Comparison of ENCODE assay signal across 28 mouse cellular contexts in genomic region chr5:90331071-90331470, GRCm38 (mm10). TPM values are rescaled to one million over a fixed set of nuclear protein-coding genes. Genes with fewer than 3 reads are reported as not detected.
DNase-seq lines count a peak whose midpoint lies in the region; ATAC-seq and TF ChIP-seq lines count a peak whose summit lies in the region.
"Had no signal": no experiment of that assay in that cellular context is flagged by ENCODE, and none has a peak within 500 bp of the region (broad histone marks: within the 10 kb centered on the region; RNA-seq: fewer than 3 reads in every experiment).

No protein-coding gene starts in this region.

- peaks cover 2% of the 10 kb centered on the region for H3K4me1 ChIP-seq in liver, embryonic 16.5 days (ENCODE audit: control insufficient read depth, low read depth, low read length)
- peaks cover 14% of the 10 kb centered on the region for H3K4me1 ChIP-seq in brown adipose tissue, adult 24 weeks (ENCODE audit: control insufficient read depth, insufficient read depth, insufficient read length, low read length)
- peaks cover 5% of the 10 kb centered on the region for H3K4me1 ChIP-seq in cerebellum, adult 2 months (ENCODE audit: control insufficient read depth, insufficient read depth, low read length)
- H3K4me1 ChIP-seq: embryonic facial prominence, embryonic 10.5 days; embryonic facial prominence, embryonic 15.5 days; forebrain, embryonic 12.5 days; midbrain, embryonic 12.5 days had no signal

- TF ChIP-seq POLR2A in cerebellum, adult 2 months (IDR thresholded peaks at IDR 0.05; ENCODE audit: borderline replicate concordance, insufficient read depth, low read length): no peak

- H3K9ac ChIP-seq in liver, embryonic 16.5 days (ENCODE audit: low read depth, low read length): no peak overlapping the region
- H3K9ac ChIP-seq: embryonic facial prominence, embryonic 15.5 days; forebrain, embryonic 12.5 days; hindbrain, embryonic 14.5 days; lung, embryonic 14.5 days; midbrain, embryonic 12.5 days; neural tube, embryonic 13.5 days had no signal

- DNase-seq in gastrocnemius, adult 2 months: no peak
- DNase-seq in gastrocnemius, postnatal 25 days: no peak
- DNase-seq in liver: no peak
- DNase-seq in lung, postnatal 25 days (ENCODE audit: low spot score): peak; percentile 42
- DNase-seq in cerebellum, adult 2 months: no peak
- DNase-seq in spleen, postnatal 14 days (ENCODE audit: low spot score in 2 of 2): no peak
- DNase-seq: adrenal gland, postnatal 10 days; cerebellum, adult 11 months; cerebellum, postnatal 14 days; gastrocnemius, postnatal 14 days; heart, adult 18-20 months; kidney, adult 8-10 months; kidney, postnatal 10 days; layer of hippocampus, adult 9-11 months; lung, embryonic 14.5 days; right cerebral cortex, postnatal 4 days had no signal

- no peaks in the 10 kb centered on the region for H3K9me3 ChIP-seq in liver, embryonic 16.5 days (replicated peaks; ENCODE audit: control insufficient read depth, low read length)
- H3K9me3 ChIP-seq: embryonic facial prominence, embryonic 10.5 days; embryonic facial prominence, embryonic 15.5 days; forebrain, embryonic 12.5 days; megakaryocyte, embryonic 14.5 days; midbrain, embryonic 12.5 days; neural tube, embryonic 13.5 days had no signal

- WGBS in liver, embryonic 16.5 days (ENCODE audit: insufficient replicate concordance): 33% methylated on average over 1 of the region's 1 CpGs
- 87% methylated on average over 1 of the region's 1 CpGs for WGBS in cerebellum, adult 2 months

- peak overlapping the region; percentile 74 for H3K27ac ChIP-seq in gastrocnemius, adult 2 months
- H3K27ac ChIP-seq in liver, embryonic 16.5 days (ENCODE audit: low read length): no peak overlapping the region
- 0 out of 2 replicates have a peak overlapping the region, but pooled peaks have one; percentile 34 for H3K27ac ChIP-seq in brown adipose tissue, adult 24 weeks (replicated peaks; ENCODE audit: low read depth, low read length)
- H3K27ac ChIP-seq in cerebellum, adult 2 months (ENCODE audit: insufficient read depth, low read length): no peak overlapping the region
- H3K27ac ChIP-seq: embryonic facial prominence, embryonic 10.5 days; embryonic facial prominence, embryonic 15.5 days; forebrain, embryonic 12.5 days; hindbrain, embryonic 14.5 days; midbrain, embryonic 12.5 days; neural tube, embryonic 13.5 days had no signal

- no peak overlapping the region for H3K4me2 ChIP-seq in liver, embryonic 16.5 days (ENCODE audit: low read depth, low read length)
- H3K4me2 ChIP-seq: embryonic facial prominence, embryonic 15.5 days; forebrain, embryonic 12.5 days; heart, embryonic 11.5 days; hindbrain, embryonic 14.5 days; liver, embryonic 11.5 days; lung, embryonic 14.5 days; midbrain, embryonic 12.5 days; neural tube, embryonic 13.5 days had no signal

- no peak overlapping the region for H3K4me3 ChIP-seq in gastrocnemius, adult 2 months
- no peak overlapping the region for H3K4me3 ChIP-seq in liver, embryonic 16.5 days (ENCODE audit: low read depth, low read length)
- no peak overlapping the region for H3K4me3 ChIP-seq in brown adipose tissue, adult 24 weeks (ENCODE audit: insufficient read depth, low read depth, low read length)
- H3K4me3 ChIP-seq in cerebellum, adult 2 months (replicated peaks; ENCODE audit: insufficient read depth, low read depth, low read length): no peak overlapping the region
- H3K4me3 ChIP-seq: embryonic facial prominence, embryonic 10.5 days; embryonic facial prominence, embryonic 15.5 days; forebrain, embryonic 12.5 days; megakaryocyte, embryonic 14.5 days; midbrain, embryonic 12.5 days; neural tube, embryonic 13.5 days had no signal

- H3K27me3 ChIP-seq in liver, embryonic 16.5 days (ENCODE audit: control insufficient read depth, insufficient read depth, low read depth, low read length): no peaks in the 10 kb centered on the region
- H3K27me3 ChIP-seq in cerebellum, adult 2 months (ENCODE audit: control insufficient read depth, insufficient read depth, low read length): no peaks in the 10 kb centered on the region
- H3K27me3 ChIP-seq: embryonic facial prominence, embryonic 15.5 days; forebrain, embryonic 12.5 days; megakaryocyte, embryonic 14.5 days; midbrain, embryonic 12.5 days; neural tube, embryonic 13.5 days; Patski had no signal

- no peaks in the 10 kb centered on the region for H3K36me3 ChIP-seq in liver, embryonic 16.5 days (ENCODE audit: control insufficient read depth, insufficient read depth)
- H3K36me3 ChIP-seq: embryonic facial prominence, embryonic 10.5 days; embryonic facial prominence, embryonic 15.5 days; forebrain, embryonic 12.5 days; midbrain, embryonic 12.5 days; neural tube, embryonic 13.5 days had no signal

- intact Hi-C loops in gastrocnemius, adult 2 months (cut with DNase I): no loop called here

- peak; percentile 35; the same call in 1 of the 2 replicates for ATAC-seq in liver, embryonic 16.5 days (ENCODE audit: low read depth)
- ATAC-seq: Patski had no signal

- TF ChIP-seq CTCF in gastrocnemius, adult 2 months (IDR thresholded peaks at IDR 0.05): no peak
- no peak for TF ChIP-seq CTCF in cerebellum, adult 2 months (IDR thresholded peaks at IDR 0.05; ENCODE audit: borderline replicate concordance, insufficient read depth, low read depth, low read length)

RNA-seq across cellular contexts. Expression of gene Ankrd17, which starts 35.3 kb away (rescaled TPM):
- total RNA-seq in gastrocnemius, adult 2 months (2021): 10 to 100 TPM; 48.2 to 55.3 TPM
- total RNA-seq in gastrocnemius, postnatal 25 days (2021): 10 to 100 TPM; 42.7 to 45.2 TPM
- 7.8 and 8.2 TPM in 2 replicates for polyA plus RNA-seq in liver, embryonic 16.5 days (2015; fragmentation: Nextera tagmentation; extraction: Ambion mirVana)
- 28.7 and 31.2 TPM in 2 replicates for polyA plus RNA-seq in brown adipose tissue, adult 24 weeks (2012; ENCODE audit: insufficient read depth, insufficient read length, missing spikeins)
- polyA plus RNA-seq in cerebellum, adult 2 months (2012; rRNA removed): 55.6 and 62.0 TPM in 2 replicates

RNA-seq across cellular contexts. Expression of gene Gm9958, which starts 35.9 kb away (rescaled TPM):
- under 1 TPM; 0.47 to 0.56 TPM for total RNA-seq in gastrocnemius, adult 2 months (2021)
- under 1 TPM; 0.64 to 0.70 TPM for total RNA-seq in gastrocnemius, postnatal 25 days (2021)
- 1.5 and 1.8 TPM in 2 replicates for polyA plus RNA-seq in liver, embryonic 16.5 days (2015; fragmentation: Nextera tagmentation; extraction: Ambion mirVana)
- 0.88 and 1.6 TPM in 2 replicates for polyA plus RNA-seq in brown adipose tissue, adult 24 weeks (2012; ENCODE audit: insufficient read depth, insufficient read length, missing spikeins)
- polyA plus RNA-seq in cerebellum, adult 2 months (2012; rRNA removed): 2.6 and 2.7 TPM in 2 replicates

Comparison
In these comparisons a context has a peak if more than half of its experiments do, and no peak if none do; other contexts are left out.
1. H3K27ac ChIP-seq: peak in gastrocnemius, adult 2 months (single experiment) and brown adipose tissue, adult 24 weeks (single experiment); none in liver, embryonic 16.5 days (single experiment) and cerebellum, adult 2 months (single experiment).